Mouse (Mus musculus) myocyte (in vitro differentiated cells): ENCODE results near the gene Cmpk1. TPM values are rescaled to one million over a fixed set of nuclear protein-coding genes. Genes with fewer than 3 reads are reported as not detected.

ENCODE experiments used
- H3K27me3 ChIP-seq: one replicate; pipeline ENCODE4 v1.6.1; 2011; ENCODE audit not compliant: control insufficient read depth, insufficient read depth, insufficient read length
- H3K36me3 ChIP-seq: one replicate; pipeline ENCODE4 v1.6.1; 2011; ENCODE audit not compliant: control insufficient read depth, insufficient read depth
- H3K4me2 ChIP-seq: one replicate; pipeline ENCODE4 v1.6.1; 2011; ENCODE audit warnings: low read depth, control low read depth
- H3K4me3 ChIP-seq: one replicate; pipeline ENCODE4 v1.5.1; 2011; ENCODE audit warnings: mild to moderate bottlenecking, control low read depth, moderate library complexity
- H3K79me2 ChIP-seq: one replicate; pipeline ENCODE4 v1.6.1; 2011; ENCODE audit not compliant: control insufficient read depth, insufficient read depth
- H3ac ChIP-seq: one replicate; pipeline ENCODE4 v1.6.1; 2011; ENCODE audit not compliant: control insufficient read depth, insufficient read length
- CEBPB ChIP-seq: IDR thresholded peaks from 2 replicates; pipeline ENCODE4 v1.6.1; 2011; ENCODE audit warnings: mild to moderate bottlenecking, moderate library complexity; ENCODE audit not compliant: poor library complexity, insufficient read depth, severe bottlenecking
- E2F4 ChIP-seq: IDR thresholded peaks from one replicate; pipeline ENCODE4 v1.6.1; 2011; ENCODE audit warnings: mild to moderate bottlenecking, control low read depth, moderate library complexity; ENCODE audit not compliant: insufficient read depth
- MAX ChIP-seq: IDR thresholded peaks from one replicate; pipeline ENCODE4 v1.6.1; 2011; ENCODE audit warnings: low read depth, mild to moderate bottlenecking, control low read depth
- MYOD1 ChIP-seq, 3 experiments: IDR thresholded peaks; one replicate each; pipeline ENCODE4 v1.6.1; 2011; ENCODE audit warnings: control low read depth in 2 of 3, low read depth in 2 of 3, mild to moderate bottlenecking in 2 of 3, moderate library complexity in 1 of 3; ENCODE audit not compliant: insufficient read length in 2 of 3, control insufficient read depth in 1 of 3
- MYOG ChIP-seq, 3 experiments: IDR thresholded peaks; one replicate each; pipeline ENCODE4 v1.6.1; 2011; ENCODE audit warnings: control low read depth in 2 of 3, low read depth in 2 of 3, mild to moderate bottlenecking in 2 of 3; ENCODE audit not compliant: insufficient read length in 2 of 3, control insufficient read depth in 1 of 3, insufficient read depth in 1 of 3
- POLR2A ChIP-seq: IDR thresholded peaks from one replicate; pipeline ENCODE4 v1.6.1; 2011; ENCODE audit warnings: low read depth, mild to moderate bottlenecking, control low read depth, moderate library complexity; ENCODE audit not compliant: insufficient read length
- POLR2AphosphoS2 ChIP-seq: IDR thresholded peaks from one replicate; pipeline ENCODE4 v1.6.1; 2011; ENCODE audit warnings: low read depth, control low read depth; ENCODE audit not compliant: insufficient read length
- REST ChIP-seq: IDR thresholded peaks from one replicate; pipeline ENCODE4 v1.6.1; 2011; ENCODE audit warnings: mild to moderate bottlenecking, control low read depth, moderate library complexity; ENCODE audit not compliant: insufficient read depth, insufficient read length
- SRF ChIP-seq: IDR thresholded peaks from one replicate; pipeline ENCODE4 v1.6.1; 2011; ENCODE audit warnings: low read depth; ENCODE audit not compliant: control insufficient read depth, insufficient read length
- TCF12 ChIP-seq: IDR thresholded peaks from one replicate; pipeline ENCODE4 v1.6.1; 2011; ENCODE audit warnings: mild to moderate bottlenecking, control low read depth; ENCODE audit not compliant: poor library complexity, insufficient read depth, severe bottlenecking
- TCF3 ChIP-seq: IDR thresholded peaks from one replicate; pipeline ENCODE4 v1.6.1; 2011; ENCODE audit warnings: low read depth, control low read depth; ENCODE audit not compliant: insufficient read length
- USF1 ChIP-seq: IDR thresholded peaks from one replicate; pipeline ENCODE4 v1.6.1; 2011; ENCODE audit warnings: low read depth, mild to moderate bottlenecking, control low read depth, moderate library complexity
- polyA plus RNA-seq: library from polyadenylated mRNA; unstranded; fragments of >200 nt; fragmentation: generic; extraction: Trizol; gene quantifications from one replicate; pipeline ENCODE4 v1.2.1, GENCODE M21; 2012; ENCODE audit warnings: missing spikeins

Cmpk1 gene
- polyA plus RNA-seq, 1 experiment, result 18.3 TPM

- H3K4me2 ChIP-seq, result peak within 1 kb of the TSS; percentile 90
- H3K79me2 ChIP-seq, result peaks cover 31% of the 10 kb centered on the region
- no peaks in the 10 kb centered on the region for H3K27me3 ChIP-seq
- TF ChIP-seq CEBPB (no peak), SRF (peak; percentile 93), POLR2AphosphoS2 (peak; percentile 87), E2F4 (peak; percentile 93), POLR2A (peak; percentile 66)
- peak within 1 kb of the TSS; percentile 54 for H3K4me3 ChIP-seq
- H3ac ChIP-seq, result no peak within 1 kb of the TSS
- H3K36me3 ChIP-seq, result peaks cover 4% of the 10 kb centered on the region
These were observed 12.9 kb upstream of the Cmpk1 start, which contains the start of gene Stil for GRCm38 (mm10) chr4:114999773-115000428. Stil (plus strand) TSS chr4:115000159.

GRCm38 (mm10) chr4:114999445-114999772 lies 12.4 kb upstream of the Cmpk1 start:
- Histone ChIP-seq H3K36me3 (peaks cover 4% of the 10 kb centered on the region), H3K4me3 (peak overlapping the region; percentile 54), H3K4me2 (peak overlapping the region; percentile 90), H3ac (no peak overlapping the region), H3K27me3 (no peaks in the 10 kb centered on the region), H3K79me2 (peaks cover 31% of the 10 kb centered on the region)
- TF ChIP-seq TCF3, result no peak
- no peak for TF ChIP-seq POLR2A
- TF ChIP-seq POLR2AphosphoS2, result no peak
- TF ChIP-seq MYOD1 (IDR thresholded peaks at IDR 0.05; ENCODE audit: control insufficient read depth in 1 of 3, insufficient read length in 2 of 3, low read depth in 2 of 3), result no peak
- TF ChIP-seq CEBPB, result no peak
- TF ChIP-seq USF1, result no peak
- TF ChIP-seq SRF, result no peak
- TF ChIP-seq MYOG (IDR thresholded peaks at IDR 0.05; ENCODE audit: control insufficient read depth in 1 of 3, insufficient read depth in 1 of 3, insufficient read length in 2 of 3, low read depth in 2 of 3), result no peak
- TF ChIP-seq REST, result no peak
- no peak for TF ChIP-seq MAX

GRCm38 (mm10) chr4:114997051-114997450 lies 10.0 kb upstream of the Cmpk1 start:
- no peaks in the 10 kb centered on the region for H3K27me3 ChIP-seq
- no peak overlapping the region for H3K4me3 ChIP-seq
- no peak overlapping the region for H3K4me2 ChIP-seq
- peaks cover 20% of the 10 kb centered on the region for H3K79me2 ChIP-seq
- TF ChIP-seq MYOD1 (IDR thresholded peaks at IDR 0.05; ENCODE audit: control insufficient read depth in 1 of 3, insufficient read length in 2 of 3, low read depth in 2 of 3) (no peak), CEBPB (no peak), POLR2AphosphoS2 (no peak), REST (no peak), TCF3 (no peak), POLR2A (no peak), E2F4 (no peak), TCF12 (no peak), SRF (no peak), USF1 (no peak), MAX (no peak), MYOG (IDR thresholded peaks at IDR 0.05; ENCODE audit: control insufficient read depth in 1 of 3, insufficient read depth in 1 of 3, insufficient read length in 2 of 3, low read depth in 2 of 3) (no peak)
- no peaks in the 10 kb centered on the region for H3K36me3 ChIP-seq
- no peak overlapping the region for H3ac ChIP-seq

- H3ac ChIP-seq, result no peak overlapping the region
- H3K36me3 ChIP-seq, result no peaks in the 10 kb centered on the region
- H3K79me2 ChIP-seq, result no peaks in the 10 kb centered on the region
- H3K27me3 ChIP-seq, result no peaks in the 10 kb centered on the region
- H3K4me3 ChIP-seq, result no peak overlapping the region
- H3K4me2 ChIP-seq, result no peak overlapping the region
- TF ChIP-seq E2F4 (no peak), MYOG (IDR thresholded peaks at IDR 0.05; ENCODE audit: control insufficient read depth in 1 of 3, insufficient read depth in 1 of 3, insufficient read length in 2 of 3, low read depth in 2 of 3) (no peak)
These were observed 7.2 kb upstream of the Cmpk1 start for GRCm38 (mm10) chr4:114994218-114994617.

GRCm38 (mm10) chr4:114986211-114986590 lies 840 bp downstream of the Cmpk1 start:
- Histone ChIP-seq H3K4me2 (peak overlapping the region; percentile 94), H3K27me3 (no peaks in the 10 kb centered on the region), H3K36me3 (no peaks in the 10 kb centered on the region), H3ac (peak overlapping the region; percentile 67), H3K4me3 (peak overlapping the region; percentile 66), H3K79me2 (peaks cover 52% of the 10 kb centered on the region)
- TF ChIP-seq SRF, result no peak
